Mouse (Mus musculus): ENCODE results near the gene Hoxa4. TPM values are rescaled to one million over a fixed set of nuclear protein-coding genes. Genes with fewer than 3 reads are reported as not detected.

The Hoxa4 gene
- polyA plus RNA-seq, 1 experiment from 2014 or later, result not detected

DNA sequence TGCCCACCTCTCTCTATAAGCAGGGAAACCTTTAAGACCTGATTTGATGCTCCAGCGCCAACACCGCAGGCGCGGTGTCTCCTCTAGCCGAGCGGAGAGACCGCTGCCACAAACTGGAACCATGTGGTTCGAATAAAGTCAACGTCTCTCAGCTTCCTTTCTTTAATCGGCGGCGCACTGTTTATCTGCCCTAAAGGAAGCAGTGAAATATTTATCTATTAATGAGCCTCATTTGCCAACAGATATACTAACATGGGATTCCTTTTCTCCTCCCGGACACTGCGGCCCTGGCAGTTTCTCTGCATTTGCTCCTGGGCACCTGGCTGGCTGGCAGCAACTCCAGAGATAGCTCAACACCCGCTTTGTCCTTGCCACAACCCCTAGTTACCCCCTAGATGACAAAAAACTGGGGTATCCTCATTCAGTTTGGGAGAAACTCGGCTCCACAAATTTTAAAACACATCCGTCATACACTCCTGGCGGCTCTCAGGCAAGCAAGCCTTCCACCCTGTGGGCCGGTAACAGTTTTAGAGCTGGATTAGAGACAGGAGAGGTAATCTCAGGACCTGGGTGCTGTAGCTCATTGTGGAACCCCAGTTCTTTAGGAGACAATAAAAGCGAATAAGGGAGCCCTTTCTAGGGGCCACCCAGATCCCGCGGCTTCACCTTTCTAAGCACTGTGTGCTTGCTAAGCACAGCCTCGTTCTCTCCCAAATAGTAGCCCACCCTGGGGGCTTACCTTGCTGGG, 26.5 kb upstream of the Hoxa4 start:
- DNase-seq (ENCODE audit: extremely low spot score, low spot score), result no peak
- H3K4me1 ChIP-seq, result peaks cover 27% of the 10 kb centered on the region
- H3K27me3 ChIP-seq (ENCODE audit: poor library complexity, severe bottlenecking), result peaks cover 100% of the 10 kb centered on the region
- no peaks in the 10 kb centered on the region for H3K36me3 ChIP-seq (replicated peaks)
- 3% methylated on average over 23 of the region's 23 CpGs for WGBS
- H3K9me3 ChIP-seq, result no peaks in the 10 kb centered on the region
- H3K27ac ChIP-seq, result no peak overlapping the region
- H3K4me3 ChIP-seq, result peak overlapping the region; percentile 42

DNA sequence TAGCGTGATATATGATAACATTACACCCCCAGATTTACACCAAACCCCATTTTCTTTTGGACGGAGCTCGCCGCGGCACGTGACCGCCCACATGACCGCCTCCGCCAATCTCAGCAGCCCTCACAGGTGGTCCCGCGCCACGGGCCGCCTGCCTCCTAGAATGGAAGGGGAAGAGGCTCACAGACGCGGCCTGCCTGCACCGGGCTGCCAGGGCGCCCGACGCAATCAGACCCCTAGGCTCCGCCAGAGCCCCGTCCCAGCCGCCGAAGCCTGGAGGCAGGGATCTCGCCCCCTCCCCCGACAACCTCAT, 25.9 kb upstream of the Hoxa4 start:
- under 1% methylated on average over 25 of the region's 25 CpGs for whole genome bisulfite sequencing
- DNase-seq (ENCODE audit: extremely low spot score, low spot score), result peak; percentile 76

DNA sequence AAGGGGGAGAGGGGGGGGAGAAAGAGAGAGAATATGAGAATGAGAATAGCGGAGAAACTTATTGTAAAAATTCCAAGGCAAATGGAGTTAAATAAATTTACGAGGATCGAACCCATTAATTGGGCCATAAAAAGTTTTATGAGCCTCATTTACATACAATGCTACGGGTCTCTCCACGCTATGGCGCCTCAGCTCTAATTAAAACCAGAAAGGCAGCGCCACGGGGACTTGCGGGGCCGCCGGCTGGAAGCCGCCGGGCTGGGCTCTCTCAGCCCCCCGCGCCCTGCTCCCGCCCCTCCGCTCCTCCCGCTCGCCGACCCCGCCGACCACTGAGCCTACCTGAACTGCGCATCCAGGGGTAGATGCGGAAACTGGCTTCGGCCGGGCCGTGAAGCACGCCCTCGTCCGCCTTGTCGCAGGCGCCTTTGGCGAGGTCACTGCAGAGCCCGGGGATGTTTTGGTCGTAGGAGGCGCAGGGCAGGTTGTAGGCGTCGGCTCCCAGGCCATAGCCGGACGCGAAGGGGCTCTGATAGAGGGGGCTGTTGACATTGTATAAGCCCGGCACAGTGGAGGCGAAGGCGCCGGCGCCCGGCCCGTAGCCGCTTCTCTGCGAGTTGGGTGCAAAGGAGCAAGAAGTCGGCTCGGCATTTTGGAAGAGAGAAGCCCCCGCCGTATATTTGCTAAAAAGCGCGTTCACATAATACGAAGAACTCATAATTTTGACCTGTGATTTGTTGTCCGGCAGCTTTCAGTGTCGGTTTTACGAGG, 25.3 kb upstream of the Hoxa4 start:
- Histone ChIP-seq H3K4me1 (peaks cover 28% of the 10 kb centered on the region), H3K9me3 (no peaks in the 10 kb centered on the region)
- DNase-seq (ENCODE audit: extremely low spot score, low spot score), result no peak

More for the DNA sequence above, 25.9 kb upstream of the Hoxa4 start:
- no peaks in the 10 kb centered on the region for H3K9me3 ChIP-seq
- H3K4me1 ChIP-seq, result peaks cover 30% of the 10 kb centered on the region
- peaks cover 100% of the 10 kb centered on the region for H3K27me3 ChIP-seq (ENCODE audit: poor library complexity, severe bottlenecking)
- no peaks in the 10 kb centered on the region for H3K36me3 ChIP-seq (replicated peaks)
- H3K4me3 ChIP-seq, result peak overlapping the region; percentile 42
- H3K27ac ChIP-seq, result no peak overlapping the region

DNA sequence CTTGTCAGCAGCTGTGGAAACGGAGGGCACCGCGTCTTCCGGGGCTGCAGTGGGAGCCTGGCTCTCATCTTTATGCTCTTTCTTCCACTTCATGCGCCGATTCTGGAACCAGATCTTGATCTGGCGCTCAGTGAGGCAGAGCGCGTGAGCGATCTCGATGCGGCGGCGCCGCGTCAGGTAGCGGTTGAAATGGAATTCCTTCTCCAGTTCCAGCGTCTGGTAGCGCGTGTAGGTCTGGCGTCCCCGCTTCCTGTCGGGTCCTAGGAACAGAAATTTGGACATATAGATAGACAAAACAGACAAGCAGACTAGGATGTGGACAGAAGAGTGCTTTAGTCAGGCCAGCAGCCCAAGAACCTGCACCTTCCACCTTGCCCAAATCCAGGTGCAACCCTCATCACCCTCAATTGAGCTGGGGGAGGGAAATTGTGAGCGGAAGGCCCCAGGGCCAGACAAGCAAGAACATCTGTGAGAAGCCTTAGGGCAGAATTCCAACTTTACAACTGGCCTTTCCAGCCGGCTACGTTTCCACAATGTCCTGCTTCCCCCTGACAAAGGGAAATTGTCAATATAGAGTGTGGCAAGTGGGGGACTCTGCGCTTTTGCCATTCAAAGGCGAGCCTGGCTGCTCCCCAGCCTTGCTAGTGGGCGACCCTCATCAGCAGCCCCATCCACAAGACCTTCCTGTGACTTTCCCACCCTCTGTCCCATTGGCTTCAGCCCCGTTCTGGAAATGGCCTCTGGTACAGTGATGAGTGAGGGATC, 24.4 kb upstream of the Hoxa4 start:
- no peak for DNase-seq (ENCODE audit: extremely low spot score, low spot score)
- H3K4me1 ChIP-seq, result peaks cover 26% of the 10 kb centered on the region

More for the DNA sequence above, 25.3 kb upstream of the Hoxa4 start:
- 2% methylated on average over 60 of the region's 60 CpGs for WGBS
- Histone ChIP-seq H3K27ac (no peak overlapping the region), H3K4me3 (peak overlapping the region; percentile 42), H3K36me3 (replicated peaks) (no peaks in the 10 kb centered on the region), H3K27me3 (ENCODE audit: poor library complexity, severe bottlenecking) (peaks cover 100% of the 10 kb centered on the region)

DNA sequence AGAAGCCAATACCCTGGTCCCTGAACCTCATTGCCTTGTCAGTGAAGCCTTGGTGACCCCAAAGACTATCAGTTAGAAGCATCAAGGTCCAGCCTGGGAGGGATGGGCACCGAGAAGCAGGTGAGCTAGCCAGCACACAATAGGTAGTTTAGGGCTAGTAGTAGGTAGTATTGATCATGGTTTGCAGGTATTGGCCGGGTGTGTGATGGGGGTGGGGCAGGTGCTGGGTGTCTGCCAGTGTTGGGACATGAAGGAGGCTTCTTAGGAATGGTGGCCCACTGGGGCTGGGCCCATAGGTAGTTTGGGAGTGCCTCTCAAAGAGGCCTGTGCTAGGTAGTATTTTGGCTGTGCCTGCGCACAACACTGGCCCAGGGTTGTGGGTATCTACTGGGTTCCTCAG, 23.5 kb upstream of the Hoxa4 start:
- no peak overlapping the region for H3K27ac ChIP-seq
- WGBS, result 14% methylated on average over 3 of the region's 3 CpGs
- no peaks in the 10 kb centered on the region for H3K9me3 ChIP-seq
- peaks cover 100% of the 10 kb centered on the region for H3K27me3 ChIP-seq (ENCODE audit: poor library complexity, severe bottlenecking)
- DNase-seq (ENCODE audit: extremely low spot score, low spot score), result no peak
- peaks cover 26% of the 10 kb centered on the region for H3K4me1 ChIP-seq
- H3K4me3 ChIP-seq, result no peak overlapping the region
- no peaks in the 10 kb centered on the region for H3K36me3 ChIP-seq (replicated peaks)

More for the DNA sequence above, 24.4 kb upstream of the Hoxa4 start:
- H3K4me3 ChIP-seq, result no peak overlapping the region
- no peaks in the 10 kb centered on the region for H3K36me3 ChIP-seq (replicated peaks)
- H3K27me3 ChIP-seq (ENCODE audit: poor library complexity, severe bottlenecking), result peaks cover 100% of the 10 kb centered on the region
- no peak overlapping the region for H3K27ac ChIP-seq
- WGBS, result 2% methylated on average over 30 of the region's 30 CpGs
- H3K9me3 ChIP-seq, result no peaks in the 10 kb centered on the region

DNA sequence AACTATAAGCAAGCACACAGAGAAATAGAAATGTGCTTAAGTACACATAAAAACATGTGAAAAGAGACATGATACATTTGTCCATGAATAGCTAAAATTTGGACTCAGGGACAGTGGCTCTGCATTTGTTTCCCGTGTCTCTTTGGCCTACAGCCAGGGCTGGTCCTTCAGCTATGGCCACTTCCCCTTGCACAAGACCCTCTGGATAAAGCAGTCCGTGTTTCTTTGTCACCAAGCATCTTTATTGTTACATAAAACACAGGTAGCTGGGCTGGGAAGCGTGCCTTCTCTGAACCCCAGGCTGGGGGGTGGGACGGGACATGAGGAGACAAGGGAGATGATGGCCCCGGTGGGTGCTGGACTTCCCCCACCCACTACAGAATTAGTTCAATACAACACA, 22.7 kb upstream of the Hoxa4 start:
- H3K27ac ChIP-seq, result no peak overlapping the region
- peaks cover 26% of the 10 kb centered on the region for H3K4me1 ChIP-seq
- no peak overlapping the region for H3K4me3 ChIP-seq
- no peaks in the 10 kb centered on the region for H3K36me3 ChIP-seq (replicated peaks)
- no peak for DNase-seq (ENCODE audit: extremely low spot score, low spot score)
- 10% methylated on average over 5 of the region's 5 CpGs for WGBS
- no peaks in the 10 kb centered on the region for H3K9me3 ChIP-seq
- peaks cover 100% of the 10 kb centered on the region for H3K27me3 ChIP-seq (ENCODE audit: poor library complexity, severe bottlenecking)

DNA sequence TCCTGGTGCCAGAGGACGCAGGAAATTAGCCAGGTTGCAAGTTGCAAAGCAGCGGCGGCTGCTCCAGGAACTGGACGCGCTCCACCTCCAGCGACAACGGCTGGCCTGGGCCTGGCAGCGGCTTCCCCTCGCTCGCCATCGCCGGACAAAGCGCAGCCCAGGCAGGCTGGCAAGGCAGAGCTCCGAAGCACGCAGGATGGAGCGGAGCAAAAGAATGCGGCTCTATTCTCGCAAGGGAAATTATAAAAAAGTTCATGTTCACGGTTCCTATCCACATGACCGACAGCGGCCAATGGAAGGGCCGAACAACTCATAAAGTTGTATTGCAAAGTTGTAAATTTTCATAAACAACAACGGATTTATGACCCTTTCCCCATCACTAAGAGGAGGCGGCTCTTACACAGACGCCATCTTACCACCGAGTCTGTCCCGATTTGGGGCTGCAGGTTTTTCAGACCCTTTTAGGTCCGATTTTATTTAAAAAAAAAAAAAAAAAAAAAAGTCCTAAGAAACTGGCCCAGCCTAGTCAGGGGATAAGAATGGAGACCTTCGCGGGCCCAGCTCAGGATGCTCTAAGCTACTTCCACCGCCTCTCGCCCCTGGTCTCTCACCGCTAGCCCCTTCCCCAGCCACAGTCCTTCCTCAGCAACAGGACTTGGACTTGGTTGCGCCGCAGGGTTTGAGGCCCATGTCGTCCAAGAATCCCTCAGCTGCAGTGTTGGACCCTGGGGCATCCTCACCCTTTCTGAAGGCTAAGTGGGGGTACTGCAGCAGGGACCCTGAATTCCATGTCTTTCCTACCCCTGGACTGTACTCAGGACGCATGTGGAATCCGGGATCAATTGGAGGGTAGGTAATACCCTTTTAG, 21.8 kb upstream of the Hoxa4 start, which contains the start of the genes Hoxa3 and Gm28308:
TSS of gene Hoxa3 (minus strand) at position 218 of the 868 bp plus-strand sequence.
TSS of gene Gm28308 (minus strand) at position 221 of the 868 bp plus-strand sequence.
- DNase-seq (ENCODE audit: extremely low spot score, low spot score), result no peak
- H3K27me3 ChIP-seq (ENCODE audit: poor library complexity, severe bottlenecking), result peaks cover 100% of the 10 kb centered on the region
- H3K4me1 ChIP-seq, result peaks cover 32% of the 10 kb centered on the region
- H3K9me3 ChIP-seq, result no peaks in the 10 kb centered on the region
- H3K27ac ChIP-seq, result no peak within 1 kb of the TSS
- H3K36me3 ChIP-seq (replicated peaks), result no peaks in the 10 kb centered on the region
- H3K4me3 ChIP-seq, result no peak within 1 kb of the TSS
- WGBS, result 2% methylated on average over 38 of the region's 38 CpGs

DNA sequence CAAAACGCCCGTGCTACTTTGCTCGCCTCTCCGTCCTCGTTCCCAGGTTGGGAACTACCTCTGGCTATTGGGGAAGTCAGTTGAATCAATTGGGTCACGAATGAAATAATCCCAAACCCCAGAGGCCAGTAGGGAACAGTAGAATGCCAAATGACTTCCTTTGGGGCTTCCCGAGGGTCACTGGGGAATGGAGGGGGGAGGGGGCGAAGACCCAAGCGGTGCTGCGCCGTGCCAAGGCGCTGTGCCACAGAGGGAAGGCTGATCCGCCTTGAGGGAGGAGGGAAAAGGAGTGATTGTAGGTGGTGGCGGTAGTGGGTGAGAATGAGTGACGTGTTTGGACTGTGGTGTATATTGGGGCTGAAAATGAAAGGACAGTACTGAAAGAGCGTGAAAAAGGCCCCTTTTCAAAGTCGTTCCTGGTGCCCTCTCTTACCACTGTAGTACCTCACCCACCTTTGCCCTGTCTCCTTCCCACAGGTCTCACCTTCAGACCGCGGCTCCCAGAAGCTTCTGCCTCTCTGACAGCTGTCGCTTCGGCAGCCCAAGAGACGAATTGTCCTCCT, 21.1 kb upstream of the Hoxa4 start:
- WGBS, result 2% methylated on average over 22 of the region's 22 CpGs
- H3K36me3 ChIP-seq (replicated peaks), result no peaks in the 10 kb centered on the region
- DNase-seq (ENCODE audit: extremely low spot score, low spot score), result no peak
- H3K27ac ChIP-seq, result no peak overlapping the region
- H3K27me3 ChIP-seq (ENCODE audit: poor library complexity, severe bottlenecking), result peaks cover 100% of the 10 kb centered on the region
- no peaks in the 10 kb centered on the region for H3K9me3 ChIP-seq
- H3K4me1 ChIP-seq, result peaks cover 33% of the 10 kb centered on the region
- H3K4me3 ChIP-seq, result no peak overlapping the region

DNA sequence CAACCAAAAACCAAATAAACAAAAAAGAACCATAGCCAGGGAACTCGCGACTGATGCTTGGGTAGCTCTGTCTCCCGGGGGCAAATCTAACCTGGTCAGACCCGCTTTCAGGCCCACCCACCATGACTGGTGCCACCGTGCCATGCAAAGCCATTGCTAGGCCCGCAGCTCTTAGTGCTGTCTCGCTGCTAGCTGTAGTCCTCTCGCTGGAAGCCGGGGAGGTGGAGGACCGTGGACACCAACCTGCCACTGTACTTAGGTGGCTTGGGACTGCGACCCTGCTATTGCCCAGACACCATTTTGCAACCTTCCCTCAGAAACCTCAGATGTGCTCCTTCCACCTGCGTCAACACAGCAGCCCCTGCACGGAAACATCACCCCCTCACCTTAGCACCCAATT, 20.4 kb upstream of the Hoxa4 start:
- no peak for DNase-seq (ENCODE audit: extremely low spot score, low spot score)
- H3K27me3 ChIP-seq (ENCODE audit: poor library complexity, severe bottlenecking), result peaks cover 100% of the 10 kb centered on the region
- WGBS, result 3% methylated on average over 13 of the region's 13 CpGs
- no peak overlapping the region for H3K4me3 ChIP-seq
- no peak overlapping the region for H3K27ac ChIP-seq
- H3K4me1 ChIP-seq, result peaks cover 26% of the 10 kb centered on the region
- H3K9me3 ChIP-seq, result no peaks in the 10 kb centered on the region
- H3K36me3 ChIP-seq (replicated peaks), result no peaks in the 10 kb centered on the region

DNA sequence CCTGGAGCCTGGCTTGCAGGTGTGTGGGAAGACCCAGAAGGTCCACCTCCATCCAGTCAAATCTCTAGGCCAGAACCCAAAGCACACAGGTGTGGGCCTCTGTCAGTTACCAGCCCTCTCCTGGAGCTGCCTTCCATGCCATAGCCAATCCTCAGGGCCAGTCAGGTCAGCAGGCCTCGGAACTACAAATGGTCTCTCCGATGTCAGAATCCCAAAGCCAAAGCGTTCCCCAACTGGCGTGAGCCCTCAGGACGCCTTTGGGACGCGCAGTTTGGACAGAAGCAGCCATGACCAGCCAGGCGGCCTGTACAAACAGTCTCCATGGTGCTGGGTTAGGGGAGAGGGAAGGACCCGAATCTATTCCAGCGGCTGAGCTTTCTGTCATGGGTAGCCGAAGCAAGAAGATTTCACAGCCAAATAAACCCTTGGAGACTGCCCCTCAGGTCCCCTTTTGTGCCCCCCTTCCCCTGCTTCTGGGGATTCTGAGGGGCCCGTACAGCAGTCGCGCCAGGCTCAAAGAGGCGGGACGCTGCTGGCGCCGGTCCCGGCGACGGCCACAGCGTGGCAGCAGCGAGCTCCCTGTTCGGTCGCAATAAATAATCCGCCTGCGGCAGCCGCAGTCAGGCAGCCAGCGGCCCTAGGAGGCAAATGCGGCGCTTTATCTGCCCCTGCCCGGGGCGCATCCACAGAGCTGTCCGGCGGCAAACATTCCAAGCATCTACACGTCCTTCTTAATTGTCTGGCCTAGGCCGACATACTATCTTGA, 19.8 kb upstream of the Hoxa4 start:
- WGBS, result under 1% methylated on average over 37 of the region's 37 CpGs

DNA sequence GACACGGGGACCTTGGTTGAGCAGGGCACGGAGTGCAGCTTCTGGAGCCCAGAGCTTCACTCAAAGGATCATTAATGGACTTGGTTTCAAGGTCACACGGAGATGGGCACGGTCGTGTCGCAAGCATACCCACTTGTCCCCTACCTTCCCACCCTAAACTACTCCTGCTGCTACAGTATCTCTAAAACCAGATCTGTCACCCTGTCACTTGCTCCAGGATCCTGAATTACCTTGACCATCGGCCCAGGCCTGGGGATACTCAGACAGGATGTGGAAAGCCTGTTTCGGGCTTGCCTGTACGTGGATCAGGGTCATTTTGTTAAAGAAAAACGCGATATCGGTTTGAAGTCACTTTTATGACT, 18.1 kb upstream of the Hoxa4 start:
- peaks cover 100% of the 10 kb centered on the region for H3K27me3 ChIP-seq (ENCODE audit: poor library complexity, severe bottlenecking)
- no peak overlapping the region for H3K27ac ChIP-seq
- H3K4me1 ChIP-seq, result peaks cover 20% of the 10 kb centered on the region
- H3K36me3 ChIP-seq (replicated peaks), result no peaks in the 10 kb centered on the region
- 5% methylated on average over 12 of the region's 12 CpGs for WGBS
- H3K4me3 ChIP-seq, result no peak overlapping the region
- no peaks in the 10 kb centered on the region for H3K9me3 ChIP-seq
- no peak for DNase-seq (ENCODE audit: extremely low spot score, low spot score)

More for the DNA sequence above, 19.8 kb upstream of the Hoxa4 start:
- peak; percentile 76 for DNase-seq (ENCODE audit: extremely low spot score, low spot score)
- peaks cover 23% of the 10 kb centered on the region for H3K4me1 ChIP-seq
- H3K27me3 ChIP-seq (ENCODE audit: poor library complexity, severe bottlenecking), result peaks cover 100% of the 10 kb centered on the region
- H3K27ac ChIP-seq, result no peak overlapping the region
- no peaks in the 10 kb centered on the region for H3K36me3 ChIP-seq (replicated peaks)
- H3K4me3 ChIP-seq, result no peak overlapping the region
- no peaks in the 10 kb centered on the region for H3K9me3 ChIP-seq
